Mouse (Mus musculus) layer of hippocampus, adult 11-12 months (tissue): Measurements from ENCODE around the gene Rbm28.
"Not testable (repeated sequence)": the region's sequence is repeated elsewhere in the genome, so short reads cannot be mapped to it uniquely, and the experiment has no call there.

Source experiments
- DNase-seq: peaks from one replicate; pipeline ENCODE4 v3.0.0; 2022; ENCODE audit warnings: low spot score

Rbm28 gene

DNA sequence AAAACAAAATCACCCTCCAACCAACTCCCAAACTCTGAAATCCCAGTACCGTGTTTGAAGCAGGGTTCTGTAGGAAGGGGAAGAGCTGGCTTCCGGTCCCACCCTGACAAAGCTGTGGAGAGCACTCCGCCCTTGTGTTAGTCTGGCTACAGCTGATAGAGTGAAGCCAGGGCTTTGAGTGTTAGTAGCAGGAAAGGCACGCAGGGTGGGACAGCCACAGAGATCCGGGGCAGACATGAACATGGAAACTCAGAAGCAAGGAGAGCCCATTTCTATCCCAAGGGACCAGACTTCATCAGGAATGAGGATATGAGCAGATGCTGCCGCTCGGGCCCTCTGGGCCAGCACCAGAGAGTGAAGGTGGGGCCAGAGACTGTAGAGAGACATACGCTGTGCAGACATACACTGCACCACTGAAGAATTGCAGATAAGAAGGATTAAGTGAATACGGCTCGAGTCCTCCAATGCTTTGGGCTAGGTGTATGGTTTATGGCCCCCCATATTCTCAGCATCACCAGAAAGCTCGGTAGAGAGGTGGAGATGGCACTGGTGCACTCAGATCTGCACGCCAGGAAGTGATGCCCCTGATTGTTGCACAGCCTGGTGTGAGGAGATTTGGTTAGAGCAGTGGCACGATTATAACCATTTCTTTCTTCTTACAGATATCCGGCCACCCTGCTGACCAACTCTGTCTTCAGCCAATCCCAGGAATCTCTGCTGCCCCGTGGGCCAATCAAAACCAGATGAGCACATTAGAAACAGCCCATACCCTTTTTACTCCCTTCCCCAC, 29.4 kb upstream of the Rbm28 start:
- no peak for DNase-seq

GRCm38 (mm10) chr6:29187936-29188335, 23.1 kb upstream of the Rbm28 start:
- no peak for DNase-seq

DNA sequence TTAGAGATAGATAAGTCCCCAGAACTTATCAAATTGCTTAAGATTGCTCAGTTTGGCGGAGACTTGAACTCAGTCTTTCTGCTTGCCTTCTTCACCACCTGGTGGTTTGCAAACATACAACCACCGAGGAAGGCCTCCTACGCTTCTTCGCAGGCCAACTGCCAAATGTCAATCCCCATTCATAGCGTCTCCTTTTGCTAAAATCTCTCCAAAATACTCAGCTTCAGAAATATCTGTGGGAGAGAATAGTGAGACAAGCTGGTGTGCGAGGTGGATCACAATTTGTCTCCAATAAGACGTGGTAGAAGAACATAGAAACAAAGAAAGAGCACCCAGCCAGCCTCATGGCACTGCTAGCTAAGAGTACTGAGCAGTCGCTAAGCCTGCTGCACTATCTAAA, 15.0 kb upstream of the Rbm28 start:
- peak; percentile 44 for DNase-seq

- DNase-seq, result peak; percentile 69
Measured at GRCm38 (mm10) chr6:29178888-29179658, 14.3 kb upstream of the Rbm28 start, which contains the start of gene Prrt4. TSS of gene Prrt4 (minus strand) at chr6:29179584.

- DNase-seq, result no peak
Measured at GRCm38 (mm10) chr6:29177901-29178879, 13.4 kb upstream of the Rbm28 start.

- no peak for DNase-seq
Measured at GRCm38 (mm10) chr6:29175113-29175512, 10.3 kb upstream of the Rbm28 start.

DNA sequence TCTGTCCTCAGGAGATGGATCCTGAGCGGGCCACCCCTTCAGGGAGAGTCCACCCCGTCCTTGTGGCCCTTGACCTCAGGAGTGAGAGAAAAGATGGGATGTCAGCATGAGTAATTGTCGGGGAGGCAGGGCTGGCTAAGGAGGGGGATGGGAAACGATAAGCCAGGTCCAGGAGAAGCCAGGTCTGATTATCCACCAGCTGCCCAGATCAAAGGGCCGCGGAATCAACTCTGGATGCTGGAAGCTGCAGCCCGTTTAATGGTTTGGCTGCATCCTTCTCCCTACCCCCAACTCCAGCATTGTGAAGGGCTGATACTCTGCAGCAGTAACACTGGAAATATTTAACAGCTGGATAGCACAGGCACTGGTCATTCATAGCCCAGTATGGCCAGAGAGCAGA, 9.6 kb upstream of the Rbm28 start:
- DNase-seq, result no peak

DNA sequence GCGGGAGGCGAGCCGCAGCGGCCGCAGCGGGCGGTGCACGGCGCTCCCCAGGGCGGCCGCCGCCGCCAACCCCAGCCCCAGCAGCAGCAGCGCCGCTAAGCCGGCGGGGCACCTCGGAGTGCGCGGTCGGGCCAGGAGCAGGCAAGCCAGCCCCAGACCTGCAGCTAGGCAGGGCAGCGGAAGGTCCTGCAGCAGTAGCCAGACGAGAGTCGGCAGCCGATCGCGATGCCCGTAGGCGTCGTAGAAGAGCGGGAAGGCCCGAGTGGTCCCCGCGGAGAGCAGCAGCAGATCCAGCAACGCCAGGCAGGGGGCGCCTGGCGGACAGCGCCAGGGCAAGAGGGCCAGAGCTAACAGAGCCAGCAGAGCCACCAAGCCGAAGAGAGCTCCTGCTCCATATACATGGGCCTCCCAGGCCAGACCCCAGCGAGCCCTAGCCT, 6.2 kb upstream of the Rbm28 start:
- peak; percentile 78 for DNase-seq

DNA sequence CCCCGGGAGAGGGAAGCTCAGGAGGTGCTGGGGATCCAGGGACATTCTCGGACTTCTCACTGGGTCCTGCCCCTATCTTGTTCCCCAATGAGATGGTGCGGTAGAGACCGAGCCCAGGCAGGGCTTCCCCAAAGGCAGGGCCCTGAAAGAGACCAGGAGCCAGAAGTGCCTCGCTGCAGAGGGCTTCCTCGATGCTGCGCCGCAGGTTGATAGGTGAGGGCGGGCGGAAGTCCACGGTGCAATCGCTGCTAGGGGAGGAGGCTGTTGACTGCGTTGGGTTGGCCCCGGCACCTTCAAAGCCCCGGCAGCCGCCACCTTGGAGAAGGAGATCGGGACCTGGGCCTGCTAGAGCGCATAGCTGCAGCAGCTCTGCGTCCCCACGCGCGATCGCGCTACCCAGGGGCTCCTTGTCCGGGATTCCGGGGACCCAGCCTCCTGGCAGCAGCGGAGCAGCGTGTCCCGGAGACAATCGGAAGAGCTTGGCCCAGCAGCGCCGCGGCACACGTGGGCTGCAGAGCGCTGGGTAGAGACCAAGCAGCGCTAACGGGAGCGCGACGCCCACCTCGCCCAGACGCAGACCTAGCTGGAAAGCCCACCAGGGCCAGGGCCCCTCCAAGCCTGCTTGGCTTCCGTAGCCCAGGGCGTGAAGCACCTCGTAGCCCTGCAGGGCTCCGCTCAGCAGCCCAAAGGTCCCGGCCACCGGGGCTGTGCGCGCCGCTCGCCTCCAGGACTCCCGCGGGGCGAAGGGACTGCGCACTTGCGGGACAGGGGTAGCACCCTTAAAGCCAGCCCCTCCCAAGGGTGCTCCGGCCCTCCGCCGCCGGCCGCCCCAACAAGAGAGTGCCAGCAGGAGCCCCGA, 5.5 kb upstream of the Rbm28 start:
- DNase-seq, result no peak

GRCm38 (mm10) chr6:29169675-29170062, 4.9 kb upstream of the Rbm28 start:
- no peak for DNase-seq

GRCm38 (mm10) chr6:29168871-29169270, 4.1 kb upstream of the Rbm28 start:
- DNase-seq, result no peak

GRCm38 (mm10) chr6:29166196-29166595, 1.4 kb upstream of the Rbm28 start:
- peak; percentile 67 for DNase-seq

- DNase-seq, result not testable (repeated sequence)
Measured at GRCm38 (mm10) chr6:29161291-29161690, 3.5 kb downstream of the Rbm28 start.

- no peak for DNase-seq
Measured at GRCm38 (mm10) chr6:29160786-29161185, 4.0 kb downstream of the Rbm28 start.

- DNase-seq, result no peak
Measured at GRCm38 (mm10) chr6:29156326-29156725, 8.5 kb downstream of the Rbm28 start.

DNA sequence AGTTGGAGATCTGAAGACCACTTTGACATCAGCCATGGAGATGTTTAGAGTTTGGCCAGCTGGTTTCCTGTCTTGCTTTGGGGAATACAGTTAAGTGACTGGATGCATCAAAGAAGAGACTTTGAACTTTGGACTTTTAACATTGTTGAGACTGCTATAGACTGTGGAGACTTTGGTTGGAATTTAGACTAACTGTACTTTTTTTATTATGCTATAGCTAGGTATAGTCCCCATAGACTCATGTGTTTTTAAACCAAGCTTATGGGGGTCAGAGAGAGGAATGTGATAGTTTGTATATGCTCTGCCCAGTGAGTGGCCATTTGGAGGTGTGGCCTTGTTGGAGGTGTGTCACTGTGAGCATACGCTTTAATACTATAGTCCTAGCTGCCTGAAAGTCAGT, 14.8 kb downstream of the Rbm28 start:
- DNase-seq, result no peak

DNA sequence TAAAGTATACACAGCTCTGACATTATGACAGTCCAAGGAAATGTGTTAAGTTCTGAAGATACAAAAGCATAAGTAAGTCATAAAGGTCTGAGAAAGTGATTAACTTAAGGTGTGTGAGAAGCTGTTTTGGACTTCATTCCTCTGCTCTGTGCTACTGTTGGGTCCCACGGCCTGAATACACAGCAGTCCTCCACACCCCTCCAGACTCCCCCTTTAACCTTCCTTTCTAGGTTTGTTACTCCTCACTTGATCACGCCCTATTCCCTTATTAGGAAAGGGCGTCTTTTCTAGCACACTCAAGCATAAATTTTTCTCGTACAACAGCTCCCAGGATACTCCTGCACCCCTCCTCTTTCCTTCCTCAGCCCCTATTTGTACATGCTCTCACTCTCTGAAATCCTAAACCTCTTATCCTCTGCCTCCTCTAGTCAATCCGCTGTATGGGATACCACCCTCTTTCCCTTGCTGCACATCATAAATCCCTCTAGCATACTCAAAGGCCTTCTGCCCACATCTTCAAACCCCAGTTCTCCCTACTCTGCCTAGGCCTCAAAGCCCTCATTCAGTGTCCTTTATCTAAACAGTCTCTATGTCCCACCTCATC, 17.3 kb downstream of the Rbm28 start:
- DNase-seq, result no peak

- DNase-seq, result no peak
Measured at GRCm38 (mm10) chr6:29146641-29147040, 18.2 kb downstream of the Rbm28 start.

DNA sequence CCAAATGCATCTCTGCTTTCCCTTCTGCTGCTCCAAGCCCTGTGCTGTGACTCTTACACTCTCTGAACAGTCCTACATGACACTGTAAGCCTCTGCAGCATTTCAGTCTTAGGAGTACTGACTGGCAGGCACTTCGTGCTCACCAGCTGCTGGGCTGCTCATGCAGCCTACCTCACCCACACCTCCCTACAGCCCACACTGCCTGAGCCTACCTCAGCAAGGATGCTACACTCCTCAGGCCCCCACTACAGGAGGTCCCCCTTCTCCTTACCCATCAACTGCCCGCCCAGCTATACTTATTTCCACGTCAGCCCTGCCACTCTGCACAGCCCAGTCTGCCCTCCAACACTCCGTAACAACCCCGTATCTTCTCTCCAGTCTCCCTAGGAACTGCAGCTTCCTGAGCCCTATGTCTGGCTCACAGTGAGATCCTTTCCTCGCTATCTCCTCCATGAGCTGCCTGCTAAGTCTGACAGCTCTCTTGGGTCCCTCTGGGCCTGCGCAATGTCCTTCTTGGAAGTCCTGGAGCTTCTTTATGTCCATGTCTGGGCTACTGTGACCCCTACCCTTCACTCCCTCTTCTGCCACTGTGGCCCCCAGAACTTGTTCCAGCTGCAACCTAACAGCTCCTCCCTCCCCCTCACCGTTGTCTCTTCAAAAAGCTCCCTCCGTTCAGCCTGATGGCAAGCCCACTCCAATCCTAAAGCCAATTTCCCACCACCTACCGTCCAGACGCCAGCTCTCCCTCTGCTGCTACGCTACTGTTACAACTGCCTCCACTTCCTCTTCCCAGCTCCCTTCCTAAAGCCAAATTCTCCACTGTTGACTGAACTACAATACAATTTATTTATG, 19.1 kb downstream of the Rbm28 start:
- peak; percentile 32 for DNase-seq

GRCm38 (mm10) chr6:29144971-29145370, 19.8 kb downstream of the Rbm28 start:
- DNase-seq, result no peak
